Mouse (Mus musculus) CH12F3 (cell line): ENCODE data around the gene Zbtb22.
"Not testable (repeated sequence)": the region's sequence is repeated elsewhere in the genome, so short reads cannot be mapped to it uniquely, and the experiment has no call there.

Experiments used
- in situ Hi-C: fragments of 300-500 bp; cut with MboI; formaldehyde crosslinking; loops from 2 replicates; pipeline ENCODE4 v1.14.3; 2020; ENCODE audit warnings: low sequenced_read_pairs

Zbtb22 gene

GRCm38 (mm10) chr17:33903911-33904651, 11.6 kb upstream of the Zbtb22 start:
- in situ Hi-C loops: not testable (repeated sequence)

GRCm38 (mm10) chr17:33904835-33905234, 10.9 kb upstream of the Zbtb22 start, which contains the start of gene Platr17:
TSS of gene Platr17 (plus strand) at chr17:33905135.
- in situ Hi-C loops: not testable (repeated sequence)

GRCm38 (mm10) chr17:33908331-33909076, 7.2 kb upstream of the Zbtb22 start:
- in situ Hi-C loops: no loop called here

- in situ Hi-C loops: no loop called here
Observed at GRCm38 (mm10) chr17:33909077-33909868, 6.4 kb upstream of the Zbtb22 start, which contains the start of gene Daxx. TSS of gene Daxx (plus strand) at chr17:33909414.

- in situ Hi-C loops: no loop called here
Observed at GRCm38 (mm10) chr17:33909869-33910250, 5.8 kb upstream of the Zbtb22 start.

GRCm38 (mm10) chr17:33910346-33911051, 5.2 kb upstream of the Zbtb22 start:
- in situ Hi-C loops: no loop called here

GRCm38 (mm10) chr17:33911052-33911812, 4.5 kb upstream of the Zbtb22 start:
- in situ Hi-C loops: no loop called here

GRCm38 (mm10) chr17:33911813-33912414, 3.8 kb upstream of the Zbtb22 start:
- in situ Hi-C loops: no loop called here

GRCm38 (mm10) chr17:33913264-33913663, 2.4 kb upstream of the Zbtb22 start:
- in situ Hi-C loops: no loop called here

GRCm38 (mm10) chr17:33913905-33914304, 1.8 kb upstream of the Zbtb22 start:
- in situ Hi-C loops: no loop called here

GRCm38 (mm10) chr17:33914969-33915391, 724 bp upstream of the Zbtb22 start:
- in situ Hi-C loops: no loop called here

- in situ Hi-C loops: no loop called here
Observed at GRCm38 (mm10) chr17:33916294-33916693, 590 bp downstream of the Zbtb22 start.

- in situ Hi-C loops: no loop called here
Observed at GRCm38 (mm10) chr17:33916847-33917655, 1.3 kb downstream of the Zbtb22 start.

GRCm38 (mm10) chr17:33917656-33918292, 2.1 kb downstream of the Zbtb22 start:
- in situ Hi-C loops: no loop called here

- in situ Hi-C loops: no loop called here
Observed at GRCm38 (mm10) chr17:33918293-33919203, 2.8 kb downstream of the Zbtb22 start.

- in situ Hi-C loops: no loop called here
Observed at GRCm38 (mm10) chr17:33919351-33920281, 3.9 kb downstream of the Zbtb22 start.
